Mouse (Mus musculus) gastrocnemius, postnatal 4 days (tissue): ENCODE data around the gene Synj1. TPM values are rescaled to one million over a fixed set of nuclear protein-coding genes. Genes with fewer than 3 reads are reported as not detected.

ENCODE experiments used
- DNase-seq, 2 experiments: peaks; one replicate each; pipeline ENCODE4 v3.0.0; 2021 to 2022; ENCODE audit warnings: low spot score in 2 of 2, mixed read lengths in 2 of 2
- microRNA-seq: library from miRNA; unstranded; fragments of <30 nt; microRNA quantifications from one replicate; pipeline ENCODE4 v1.2.0, GENCODE M21; 2021
- total RNA-seq, 2 experiments: library from RNA; stranded (reverse); gene quantifications; 2 replicates each; pipeline ENCODE4 v1.2.3; 2021

The Synj1 gene
- total RNA-seq, 2 experiments from 2014 or later, result 17.2 to 23.5 TPM

- DNase-seq, result no peak
Observed at GRCm38 (mm10) chr16:90893019-90893418, 118.1 kb downstream of the Synj1 start.

GRCm38 (mm10) chr16:90892081-90892480, 119.0 kb downstream of the Synj1 start:
- DNase-seq, result no peak

GRCm38 (mm10) chr16:90891601-90892000, 119.5 kb downstream of the Synj1 start:
- no peak for DNase-seq

- no peak for DNase-seq
Observed at GRCm38 (mm10) chr16:90890683-90891082, 120.4 kb downstream of the Synj1 start.

Small RNAs within 50 kb of the gene (microRNA-seq; reads per million reads assigned to microRNA genes)
- not detected for gene Gm22933

Other genes starting within 250 kb of the Synj1 start
- gene Urb1, start 200.9 kb downstream of the Synj1 start, total RNA-seq, result 1 to 10 TPM; 7.8 to 8.1 TPM
- gene Eva1c, start 184.6 kb downstream of the Synj1 start, total RNA-seq, result 1 to 10 TPM in 1 of 2 experiments, under 1 TPM in 1; 0.39 to 1.3 TPM
- 10 to 100 TPM; 19.1 to 28.2 TPM for gene Cfap298, start 76.2 kb downstream of the Synj1 start, total RNA-seq
- gene Paxbp1, start 33.2 kb upstream of the Synj1 start, total RNA-seq, result 10 to 100 TPM; 30.5 to 42.7 TPM
- 1 to 10 TPM; 3.0 to 3.7 TPM for gene 4932438H23Rik, start 83.8 kb upstream of the Synj1 start, total RNA-seq
- gene Olig2, start 214.1 kb upstream of the Synj1 start, total RNA-seq, result not detected